Mouse (Mus musculus): ENCODE measurements at regions not wholly inside any gene's neighbourhood (a gene's known extent, or its start where the extent isn't known, plus 50 kb on each side); places are given as distances from the start of the nearest gene placed in this dataset.

GRCm38 (mm10) chr8:26226612-26227528 is 107.5 kb downstream of the Gm45692 start:
- Histone ChIP-seq H3K9ac (ENCODE audit: low read depth, low read length) (no peak overlapping the region), H3K4me2 (no peak overlapping the region), H3K27ac (ENCODE audit: low read depth, low read length) (no peak overlapping the region), H3K4me3 (ENCODE audit: low read depth, low read length) (no peak overlapping the region), H3K27me3 (replicated peaks; ENCODE audit: control insufficient read depth, insufficient read depth, low read length) (no peaks in the 10 kb centered on the region), H3K9me3 (ENCODE audit: control insufficient read depth, low read length) (no peaks in the 10 kb centered on the region), H3K4me1 (replicated peaks; ENCODE audit: control insufficient read depth, insufficient read depth, low read length) (no peaks in the 10 kb centered on the region), H3K36me3 (ENCODE audit: control insufficient read depth, insufficient read depth, low read length) (no peaks in the 10 kb centered on the region)
- 59% methylated on average over 30 of the region's 30 CpGs for WGBS
- DNase-seq (ENCODE audit: low spot score) (no peak), ATAC-seq (replicated peaks; ENCODE audit: low FRiP score) (no peak)

- no peak for ATAC-seq (replicated peaks; ENCODE audit: low FRiP score)
- no peaks in the 10 kb centered on the region for H3K27me3 ChIP-seq (replicated peaks; ENCODE audit: control insufficient read depth, insufficient read depth, low read length)
- 45% methylated on average over 5 of the region's 5 CpGs for WGBS
- no peak overlapping the region for H3K4me3 ChIP-seq (ENCODE audit: low read depth, low read length)
- no peaks in the 10 kb centered on the region for H3K4me1 ChIP-seq (replicated peaks; ENCODE audit: control insufficient read depth, insufficient read depth, low read length)
- H3K4me2 ChIP-seq: no peak overlapping the region
- no peak overlapping the region for H3K9ac ChIP-seq (ENCODE audit: low read depth, low read length)
- DNase-seq (ENCODE audit: low spot score): no peak
- no peak overlapping the region for H3K27ac ChIP-seq (ENCODE audit: low read depth, low read length)
- H3K36me3 ChIP-seq (ENCODE audit: control insufficient read depth, insufficient read depth, low read length): no peaks in the 10 kb centered on the region
- H3K9me3 ChIP-seq (ENCODE audit: control insufficient read depth, low read length): no peaks in the 10 kb centered on the region
Measured at GRCm38 (mm10) chr8:26227529-26227895, 108.2 kb downstream of the Gm45692 start.

- no peak overlapping the region for H3K9ac ChIP-seq (ENCODE audit: low read depth, low read length)
- 83% methylated on average over 8 of the region's 8 CpGs for WGBS
Measured at GRCm38 (mm10) chr8:26229548-26229947, 110.2 kb downstream of the Gm45692 start.

GRCm38 (mm10) chr8:26239075-26239474 is 119.7 kb downstream of the Gm45692 start:
- no peak for ATAC-seq (replicated peaks; ENCODE audit: low FRiP score)
- no peak overlapping the region for H3K9ac ChIP-seq (ENCODE audit: low read depth, low read length)
- H3K27ac ChIP-seq (ENCODE audit: low read depth, low read length): no peak overlapping the region
- H3K4me2 ChIP-seq: no peak overlapping the region
- no peak overlapping the region for H3K4me3 ChIP-seq (ENCODE audit: low read depth, low read length)
- WGBS: 81% methylated on average over 2 of the region's 2 CpGs
- DNase-seq (ENCODE audit: low spot score): no peak
- no peaks in the 10 kb centered on the region for H3K27me3 ChIP-seq (replicated peaks; ENCODE audit: control insufficient read depth, insufficient read depth, low read length)
- H3K4me1 ChIP-seq (replicated peaks; ENCODE audit: control insufficient read depth, insufficient read depth, low read length): no peaks in the 10 kb centered on the region
- no peaks in the 10 kb centered on the region; the same call in 1 of the 2 replicates for H3K9me3 ChIP-seq (ENCODE audit: control insufficient read depth, low read length)
- H3K36me3 ChIP-seq (ENCODE audit: control insufficient read depth, insufficient read depth, low read length): no peaks in the 10 kb centered on the region

More at GRCm38 (mm10) chr8:26229548-26229947, 110.2 kb downstream of the Gm45692 start:
- Histone ChIP-seq H3K9me3 (ENCODE audit: control insufficient read depth, low read length) (no peaks in the 10 kb centered on the region; the same call in 1 of the 2 replicates), H3K27ac (ENCODE audit: low read depth, low read length) (no peak overlapping the region), H3K27me3 (replicated peaks; ENCODE audit: control insufficient read depth, insufficient read depth, low read length) (no peaks in the 10 kb centered on the region), H3K4me1 (replicated peaks; ENCODE audit: control insufficient read depth, insufficient read depth, low read length) (no peaks in the 10 kb centered on the region), H3K4me3 (ENCODE audit: low read depth, low read length) (no peak overlapping the region), H3K36me3 (ENCODE audit: control insufficient read depth, insufficient read depth, low read length) (no peaks in the 10 kb centered on the region), H3K4me2 (no peak overlapping the region)
- DNase-seq (ENCODE audit: low spot score) (no peak), ATAC-seq (replicated peaks; ENCODE audit: low FRiP score) (no peak)

GRCm38 (mm10) chr8:26239604-26240003 is 120.3 kb downstream of the Gm45692 start:
- no peak overlapping the region for H3K9ac ChIP-seq (ENCODE audit: low read depth, low read length)
- no peaks in the 10 kb centered on the region for H3K4me1 ChIP-seq (replicated peaks; ENCODE audit: control insufficient read depth, insufficient read depth, low read length)
- ATAC-seq (replicated peaks; ENCODE audit: low FRiP score) (no peak), DNase-seq (ENCODE audit: low spot score) (no peak)
- 25% methylated on average over 4 of the region's 4 CpGs for WGBS
- H3K4me2 ChIP-seq: no peak overlapping the region
- H3K9me3 ChIP-seq (ENCODE audit: control insufficient read depth, low read length): no peaks in the 10 kb centered on the region
- no peak overlapping the region for H3K4me3 ChIP-seq (ENCODE audit: low read depth, low read length)
- H3K27me3 ChIP-seq (replicated peaks; ENCODE audit: control insufficient read depth, insufficient read depth, low read length): no peaks in the 10 kb centered on the region
- no peaks in the 10 kb centered on the region for H3K36me3 ChIP-seq (ENCODE audit: control insufficient read depth, insufficient read depth, low read length)
- H3K27ac ChIP-seq (ENCODE audit: low read depth, low read length): no peak overlapping the region

GRCm38 (mm10) chr8:26243743-26244142 is 124.4 kb downstream of the Gm45692 start:
- ATAC-seq (replicated peaks; ENCODE audit: low FRiP score): no peak

GRCm38 (mm10) chr8:26244308-26244707 is 125.0 kb downstream of the Gm45692 start:
- no peaks in the 10 kb centered on the region for H3K36me3 ChIP-seq (ENCODE audit: control insufficient read depth, insufficient read depth, low read length)
- H3K4me1 ChIP-seq (replicated peaks; ENCODE audit: control insufficient read depth, insufficient read depth, low read length): no peaks in the 10 kb centered on the region
- 82% methylated on average over 5 of the region's 5 CpGs for WGBS
- H3K27me3 ChIP-seq (replicated peaks; ENCODE audit: control insufficient read depth, insufficient read depth, low read length): no peaks in the 10 kb centered on the region
- no peak for DNase-seq (ENCODE audit: low spot score)
- no peak for ATAC-seq (replicated peaks; ENCODE audit: low FRiP score)
- H3K9ac ChIP-seq (ENCODE audit: low read depth, low read length): no peak overlapping the region
- no peak overlapping the region for H3K27ac ChIP-seq (ENCODE audit: low read depth, low read length)
- no peak overlapping the region for H3K4me2 ChIP-seq
- no peaks in the 10 kb centered on the region for H3K9me3 ChIP-seq (ENCODE audit: control insufficient read depth, low read length)
- no peak overlapping the region for H3K4me3 ChIP-seq (ENCODE audit: low read depth, low read length)

More at GRCm38 (mm10) chr8:26243743-26244142, 124.4 kb downstream of the Gm45692 start:
- Histone ChIP-seq H3K4me1 (replicated peaks; ENCODE audit: control insufficient read depth, insufficient read depth, low read length) (no peaks in the 10 kb centered on the region), H3K9ac (ENCODE audit: low read depth, low read length) (no peak overlapping the region), H3K27ac (ENCODE audit: low read depth, low read length) (no peak overlapping the region), H3K9me3 (ENCODE audit: control insufficient read depth, low read length) (no peaks in the 10 kb centered on the region), H3K4me2 (no peak overlapping the region), H3K4me3 (ENCODE audit: low read depth, low read length) (no peak overlapping the region), H3K27me3 (replicated peaks; ENCODE audit: control insufficient read depth, insufficient read depth, low read length) (no peaks in the 10 kb centered on the region), H3K36me3 (ENCODE audit: control insufficient read depth, insufficient read depth, low read length) (no peaks in the 10 kb centered on the region)
- 75% methylated on average over 4 of the region's 4 CpGs for WGBS
- DNase-seq (ENCODE audit: low spot score): no peak

GRCm38 (mm10) chr8:26255191-26255669 is 135.9 kb downstream of the Gm45692 start:
- no peak overlapping the region for H3K4me3 ChIP-seq (ENCODE audit: low read depth, low read length)
- H3K4me1 ChIP-seq (replicated peaks; ENCODE audit: control insufficient read depth, insufficient read depth, low read length): no peaks in the 10 kb centered on the region
- 30% methylated on average over 6 of the region's 6 CpGs for WGBS
- H3K27me3 ChIP-seq (replicated peaks; ENCODE audit: control insufficient read depth, insufficient read depth, low read length): no peaks in the 10 kb centered on the region
- H3K27ac ChIP-seq (ENCODE audit: low read depth, low read length): no peak overlapping the region
- H3K4me2 ChIP-seq: no peak overlapping the region
- no peak for DNase-seq (ENCODE audit: low spot score)
- ATAC-seq (replicated peaks; ENCODE audit: low FRiP score): no peak
- peaks cover 6% of the 10 kb centered on the region; the same call in 1 of the 2 replicates for H3K9me3 ChIP-seq (ENCODE audit: control insufficient read depth, low read length)
- H3K36me3 ChIP-seq (ENCODE audit: control insufficient read depth, insufficient read depth, low read length): no peaks in the 10 kb centered on the region
- no peak overlapping the region for H3K9ac ChIP-seq (ENCODE audit: low read depth, low read length)

- no peaks in the 10 kb centered on the region for H3K9me3 ChIP-seq (ENCODE audit: control insufficient read depth, low read length)
- no peak overlapping the region for H3K4me3 ChIP-seq (ENCODE audit: low read depth, low read length)
- no peak overlapping the region for H3K4me2 ChIP-seq
- H3K27me3 ChIP-seq (replicated peaks; ENCODE audit: control insufficient read depth, insufficient read depth, low read length): no peaks in the 10 kb centered on the region
- ATAC-seq (replicated peaks; ENCODE audit: low FRiP score) (no peak), DNase-seq (ENCODE audit: low spot score) (no peak)
- H3K4me1 ChIP-seq (replicated peaks; ENCODE audit: control insufficient read depth, insufficient read depth, low read length): no peaks in the 10 kb centered on the region
- WGBS: 62% methylated on average over 5 of the region's 5 CpGs
- no peak overlapping the region for H3K27ac ChIP-seq (ENCODE audit: low read depth, low read length)
- H3K36me3 ChIP-seq (ENCODE audit: control insufficient read depth, insufficient read depth, low read length): no peaks in the 10 kb centered on the region
- H3K9ac ChIP-seq (ENCODE audit: low read depth, low read length): no peak overlapping the region
Measured at GRCm38 (mm10) chr8:26260294-26260693, 141.0 kb downstream of the Gm45692 start.
